Mouse (Mus musculus): Measurements from ENCODE around the gene Gsdme. TPM values are rescaled to one million over a fixed set of nuclear protein-coding genes. Genes with fewer than 3 reads are reported as not detected.

Gsdme gene
- total and polyA plus RNA-seq, 3 experiments = 0.27 to 1.5 TPM; not detected in 1

DNA sequence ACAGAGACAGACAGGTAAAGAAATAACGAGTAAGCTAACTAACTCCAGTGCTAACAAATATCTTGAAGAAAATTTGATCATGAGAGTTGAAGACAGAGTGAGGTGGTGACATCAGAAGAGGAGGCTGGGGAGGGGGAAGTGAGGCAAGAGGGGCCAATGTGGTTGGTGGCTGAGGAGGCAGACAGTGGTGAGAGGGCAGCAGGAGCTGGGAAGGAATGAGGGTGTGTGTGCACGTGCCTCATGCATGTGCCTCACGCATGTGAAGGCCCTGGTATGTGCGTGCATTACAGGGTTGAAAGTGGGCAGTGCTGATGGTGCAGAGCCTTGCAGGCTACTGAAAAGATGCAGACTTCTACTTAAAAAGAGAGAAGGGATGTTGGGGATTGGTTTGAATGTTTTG lies 43.0 kb upstream of the Gsdme start:
- DNase-seq (ENCODE audit: low read depth, low spot score) = no peak
- H3K4me1 ChIP-seq (ENCODE audit: control insufficient read depth in 1 of 2, insufficient read depth in 2 of 2, low read length in 2 of 2) = no peaks in the 10 kb centered on the region
- no peak for TF ChIP-seq POLR2AphosphoS2 (IDR thresholded peaks at IDR 0.05; ENCODE audit: low read length)
- TF ChIP-seq CHD2 (IDR thresholded peaks at IDR 0.05; ENCODE audit: low read length) = no peak
- no peak for TF ChIP-seq POLR2AphosphoS5 (IDR thresholded peaks at IDR 0.05; ENCODE audit: borderline replicate concordance, low read depth, low read length)
- no peak for TF ChIP-seq HCFC1 (IDR thresholded peaks at IDR 0.05; ENCODE audit: low read depth, low read length)
- TF ChIP-seq GABPA (IDR thresholded peaks at IDR 0.05; ENCODE audit: low read depth, low read length) = no peak
- no peak for TF ChIP-seq MYC (IDR thresholded peaks at IDR 0.05; ENCODE audit: low read depth, low read length)
- no peak for TF ChIP-seq MAZ (IDR thresholded peaks at IDR 0.05; ENCODE audit: low read depth, low read length)
- TF ChIP-seq CHD1 (IDR thresholded peaks at IDR 0.05; ENCODE audit: low read depth, low read length) = no peak
- TF ChIP-seq MAFK (IDR thresholded peaks at IDR 0.05; ENCODE audit: borderline replicate concordance, low read depth, low read length) = no peak
- no peak for TF ChIP-seq RAD21 (IDR thresholded peaks at IDR 0.05; ENCODE audit: low read depth, low read length)
- no peak for TF ChIP-seq MYB (IDR thresholded peaks at IDR 0.05; ENCODE audit: low read depth, low read length)
- no peak for TF ChIP-seq UBTF (IDR thresholded peaks at IDR 0.05; ENCODE audit: borderline replicate concordance, insufficient read depth, low read depth, low read length)
- no peak for TF ChIP-seq MEF2A (IDR thresholded peaks at IDR 0.05; ENCODE audit: extremely low read depth, insufficient replicate concordance, low read depth, low read length, poor library complexity, severe bottlenecking)
- TF ChIP-seq ZMIZ1 (IDR thresholded peaks at IDR 0.05; ENCODE audit: low read depth, low read length) = no peak
- no peaks in the 10 kb centered on the region for H3K79me2 ChIP-seq (ENCODE audit: control insufficient read depth, insufficient read depth, low read length, poor library complexity)
- no peaks in the 10 kb centered on the region for H3K27me3 ChIP-seq (ENCODE audit: control insufficient read depth in 1 of 2, insufficient read depth in 2 of 2, low read length in 2 of 2)
- no peak overlapping the region for H3K4me3 ChIP-seq (ENCODE audit: control insufficient read depth in 1 of 2, insufficient read depth in 1 of 2, low read depth in 2 of 2, low read length in 2 of 2)
- no peak overlapping the region for H3K27ac ChIP-seq (ENCODE audit: control insufficient read depth, low read depth, low read length)
- H3K9me3 ChIP-seq (replicated peaks; ENCODE audit: insufficient read depth, low read length) = no peaks in the 10 kb centered on the region
- no peaks in the 10 kb centered on the region for H3K36me3 ChIP-seq (ENCODE audit: control insufficient read depth in 1 of 2, insufficient read depth in 2 of 2, low read length in 2 of 2)
- H3K9ac ChIP-seq (ENCODE audit: control insufficient read depth, low read depth, low read length, poor library complexity, severe bottlenecking) = no peak overlapping the region

DNA sequence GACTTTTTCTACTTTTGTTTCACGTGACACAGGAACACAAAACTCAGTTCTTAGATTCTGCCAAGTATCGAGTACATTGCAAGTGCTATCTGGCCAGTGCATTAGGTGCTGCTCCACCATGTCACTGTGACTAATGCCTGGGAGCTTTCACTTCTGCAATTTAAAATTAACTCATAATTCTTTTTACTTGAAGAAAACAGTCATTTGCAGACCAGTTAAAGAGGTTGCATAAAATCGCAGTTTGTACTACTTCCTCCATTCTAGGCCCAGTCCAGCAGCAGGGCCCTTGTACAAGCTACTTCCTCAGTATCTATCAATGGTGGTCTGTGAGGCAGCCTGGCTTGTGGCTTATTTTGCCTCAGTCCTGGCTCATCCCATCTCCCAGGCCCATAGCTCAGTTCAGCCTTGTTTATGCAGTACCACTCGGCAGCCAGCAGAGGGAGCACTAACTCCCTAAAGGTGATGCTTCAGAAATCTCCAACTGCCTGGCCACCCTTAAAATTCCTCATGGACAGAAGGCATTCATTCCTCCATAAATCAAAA lies 41.4 kb upstream of the Gsdme start:
- Histone ChIP-seq H3K9ac (ENCODE audit: control insufficient read depth, low read depth, low read length, poor library complexity, severe bottlenecking) (no peak overlapping the region), H3K27me3 (ENCODE audit: control insufficient read depth in 1 of 2, insufficient read depth in 2 of 2, low read length in 2 of 2) (no peaks in the 10 kb centered on the region), H3K4me1 (ENCODE audit: control insufficient read depth in 1 of 2, insufficient read depth in 2 of 2, low read length in 2 of 2) (no peaks in the 10 kb centered on the region), H3K36me3 (ENCODE audit: control insufficient read depth in 1 of 2, insufficient read depth in 2 of 2, low read length in 2 of 2) (no peaks in the 10 kb centered on the region), H3K79me2 (ENCODE audit: control insufficient read depth, insufficient read depth, low read length, poor library complexity) (no peaks in the 10 kb centered on the region), H3K4me3 (ENCODE audit: control insufficient read depth in 1 of 2, insufficient read depth in 1 of 2, low read depth in 2 of 2, low read length in 2 of 2) (no peak overlapping the region), H3K27ac (ENCODE audit: control insufficient read depth, low read depth, low read length) (no peak overlapping the region; the same call in 1 of the 2 replicates), H3K9me3 (replicated peaks; ENCODE audit: insufficient read depth, low read length) (no peaks in the 10 kb centered on the region)
- peak; percentile 80 for DNase-seq (ENCODE audit: low read depth, low spot score)
- no peak for TF ChIP-seq POLR2AphosphoS2 (IDR thresholded peaks at IDR 0.05; ENCODE audit: low read length)
- TF ChIP-seq TBP (IDR thresholded peaks at IDR 0.05; ENCODE audit: low read depth, low read length) = no peak
- TF ChIP-seq NELFE (IDR thresholded peaks at IDR 0.05; ENCODE audit: low read depth, low read length) = no peak
- TF ChIP-seq TAL1 (IDR thresholded peaks at IDR 0.05; ENCODE audit: low read length) = no peak
- TF ChIP-seq CHD2 (IDR thresholded peaks at IDR 0.05; ENCODE audit: low read length) = no peak
- TF ChIP-seq BHLHE40 (IDR thresholded peaks at IDR 0.05; ENCODE audit: borderline replicate concordance, low read depth, low read length) = 0 out of 2 replicates have a peak, but pooled peaks have one; percentile 13
- peak; percentile 91 for TF ChIP-seq CTCF (IDR thresholded peaks at IDR 0.05 in 2 of 3, conservative IDR thresholded peaks at IDR 0.05 in 1 of 3; ENCODE audit: control insufficient read depth in 1 of 3, insufficient read depth in 1 of 3, low read depth in 2 of 3, low read length in 3 of 3, poor library complexity in 1 of 3, severe bottlenecking in 1 of 3)
- TF ChIP-seq ZC3H11A (IDR thresholded peaks at IDR 0.05; ENCODE audit: low read depth, low read length) = peak; percentile 68
- no peak for TF ChIP-seq ZKSCAN1 (IDR thresholded peaks at IDR 0.05; ENCODE audit: low read depth, low read length)
- no peak for TF ChIP-seq ZNF384 (IDR thresholded peaks at IDR 0.05; ENCODE audit: low read depth, low read length)
- TF ChIP-seq MXI1 (IDR thresholded peaks at IDR 0.05; ENCODE audit: low read depth, low read length) = no peak
- no peak for TF ChIP-seq UBTF (IDR thresholded peaks at IDR 0.05; ENCODE audit: borderline replicate concordance, insufficient read depth, low read depth, low read length)
- TF ChIP-seq MAX (IDR thresholded peaks at IDR 0.05; ENCODE audit: low read length) = no peak
- peak; percentile 65 for TF ChIP-seq RAD21 (IDR thresholded peaks at IDR 0.05; ENCODE audit: low read depth, low read length)
- TF ChIP-seq POLR2AphosphoS5 (IDR thresholded peaks at IDR 0.05; ENCODE audit: borderline replicate concordance, low read depth, low read length) = no peak
- peak; percentile 89 for TF ChIP-seq SMC3 (IDR thresholded peaks at IDR 0.05; ENCODE audit: low read depth, low read length)
- TF ChIP-seq NRF1 (IDR thresholded peaks at IDR 0.05; ENCODE audit: insufficient read depth, low read depth, low read length, poor library complexity, severe bottlenecking) = no peak
- no peak for TF ChIP-seq RCOR1 (IDR thresholded peaks at IDR 0.05; ENCODE audit: low read depth, low read length)
- TF ChIP-seq HCFC1 (IDR thresholded peaks at IDR 0.05; ENCODE audit: low read depth, low read length) = 0 out of 2 replicates have a peak, but pooled peaks have one; percentile 25
- TF ChIP-seq JUND (IDR thresholded peaks at IDR 0.05; ENCODE audit: low read depth, low read length) = no peak
- TF ChIP-seq MYC (IDR thresholded peaks at IDR 0.05; ENCODE audit: low read depth, low read length) = no peak
- no peak for TF ChIP-seq TCF12 (IDR thresholded peaks at IDR 0.05; ENCODE audit: low read depth, low read length)
- no peak for TF ChIP-seq POLR2A (IDR thresholded peaks at IDR 0.05; ENCODE audit: control insufficient read depth in 1 of 2, insufficient read depth in 1 of 2, low read depth in 1 of 2, low read length in 2 of 2, poor library complexity in 1 of 2)
- no peak for TF ChIP-seq ZMIZ1 (IDR thresholded peaks at IDR 0.05; ENCODE audit: low read depth, low read length)
- no peak for TF ChIP-seq MEF2A (IDR thresholded peaks at IDR 0.05; ENCODE audit: extremely low read depth, insufficient replicate concordance, low read depth, low read length, poor library complexity, severe bottlenecking)

All from MEL (cell line).